Mouse (Mus musculus) ZHBTc4 (cell line): ENCODE results near the gene Cdk20.

Experiments used
- DNase-seq: peaks from one replicate; pipeline ENCODE4 v3.0.0-alpha.2; 2011; ENCODE audit warnings: low read depth, low spot score

Cdk20 gene

GRCm38 (mm10) chr13:64489886-64490285 is 57.8 kb downstream of the Cdk20 start:
- DNase-seq, result no peak
